Mouse (Mus musculus) layer of hippocampus, adult 9-10 months (tissue): ENCODE measurements around the gene Prr13.

Source experiments
- DNase-seq: peaks from one replicate; pipeline ENCODE4 v3.0.0; 2022; ENCODE audit warnings: low spot score

Prr13 gene

GRCm38 (mm10) chr15:102505073-102505769 is 46.4 kb downstream of the Prr13 start:
- no peak for DNase-seq

- DNase-seq: no peak
These were observed 47.1 kb downstream of the Prr13 start for GRCm38 (mm10) chr15:102505770-102506463.

GRCm38 (mm10) chr15:102506464-102506830 is 47.6 kb downstream of the Prr13 start:
- no peak for DNase-seq

GRCm38 (mm10) chr15:102506864-102507263 is 48.0 kb downstream of the Prr13 start:
- no peak for DNase-seq

GRCm38 (mm10) chr15:102507561-102507960 is 48.7 kb downstream of the Prr13 start:
- no peak for DNase-seq

GRCm38 (mm10) chr15:102508336-102508735 is 49.5 kb downstream of the Prr13 start:
- no peak for DNase-seq

- DNase-seq: no peak
These were observed 51.3 kb downstream of the Prr13 start for GRCm38 (mm10) chr15:102510110-102510509.

GRCm38 (mm10) chr15:102510590-102511284 is 51.9 kb downstream of the Prr13 start:
- peak; percentile 71 for DNase-seq

GRCm38 (mm10) chr15:102511285-102511833 is 52.5 kb downstream of the Prr13 start:
- DNase-seq: no peak

GRCm38 (mm10) chr15:102512010-102512409 is 53.2 kb downstream of the Prr13 start:
- no peak for DNase-seq
